Mouse (Mus musculus): ENCODE measurements around the gene Aldh1b1. TPM values are rescaled to one million over a fixed set of nuclear protein-coding genes. Genes with fewer than 3 reads are reported as not detected.

Aldh1b1 gene
- polyA plus RNA-seq, 1 experiment from 2014 or later: 428 TPM

DNA sequence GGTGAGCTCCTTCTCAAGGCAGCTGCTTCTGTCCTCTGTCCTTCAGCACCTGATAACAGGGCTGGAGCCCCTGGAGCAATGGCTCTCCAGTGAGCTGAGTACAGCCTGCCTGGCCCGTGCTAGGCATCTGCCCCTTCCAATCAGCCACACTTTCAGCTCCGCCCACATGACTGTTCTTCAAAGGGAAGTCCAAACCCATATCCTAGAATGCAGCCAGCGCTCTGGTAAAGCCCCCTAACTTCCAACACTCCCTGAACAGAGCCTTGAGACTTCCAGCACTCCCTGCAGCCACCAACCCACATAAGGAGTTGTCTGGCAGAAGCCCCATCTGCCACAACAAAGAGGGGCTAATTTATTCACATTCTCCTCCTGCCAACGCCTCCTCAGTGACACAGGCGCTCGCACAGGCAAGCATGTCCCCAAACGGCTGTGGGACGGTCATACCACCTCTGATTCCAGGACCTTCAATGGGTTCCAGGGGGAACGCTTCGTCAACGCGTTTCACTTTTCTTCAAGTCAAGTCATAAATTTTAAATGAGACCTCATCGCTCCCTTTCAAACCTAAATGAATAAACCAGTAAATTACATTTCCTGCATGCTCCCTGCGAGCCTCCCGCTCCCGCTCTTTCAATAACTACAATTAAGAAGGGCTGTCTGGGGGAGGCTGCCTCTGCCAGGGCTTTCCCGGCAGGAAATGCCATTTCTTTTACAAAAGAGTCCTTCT is 20.5 kb downstream of the Aldh1b1 start:
- H3K27ac ChIP-seq: peak overlapping the region; percentile 66

DNA sequence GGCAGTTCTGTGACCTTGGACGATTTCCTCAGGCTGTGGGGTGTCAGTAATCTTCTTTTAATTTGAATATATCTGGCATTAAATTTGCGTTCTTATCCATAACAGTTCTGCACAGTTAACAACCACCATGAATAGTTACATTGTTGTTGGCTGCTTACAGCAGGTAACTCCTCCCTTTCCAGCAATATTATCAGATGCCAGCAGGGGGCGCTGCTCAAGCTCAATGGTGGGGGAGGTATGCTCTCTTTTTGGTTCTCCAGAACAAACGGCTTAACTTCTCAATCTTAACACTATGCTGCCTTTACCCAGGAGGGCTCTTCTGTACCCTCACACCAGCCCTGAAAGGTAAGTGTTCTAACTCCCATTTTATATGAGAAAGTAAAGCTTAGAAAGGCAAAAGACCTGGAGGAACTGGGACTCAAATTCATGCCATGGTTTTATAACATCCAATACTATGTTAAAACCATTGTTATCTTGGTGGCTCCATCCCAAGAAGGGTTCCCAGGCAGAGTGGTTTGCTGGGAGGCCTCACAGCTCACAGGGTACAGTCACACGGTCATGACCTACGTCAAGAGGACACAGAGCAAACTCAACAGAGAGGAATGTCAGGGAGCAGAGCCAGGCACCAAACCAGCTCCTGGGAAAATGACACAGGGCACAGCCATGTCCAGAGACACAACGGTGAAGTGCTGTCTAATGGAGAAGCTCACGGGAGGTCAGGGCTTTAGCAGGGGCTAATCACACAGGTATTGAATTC is 21.4 kb downstream of the Aldh1b1 start:
- 37% methylated on average over 8 of the region's 8 CpGs for WGBS
- no peak overlapping the region for H3K4me3 ChIP-seq (replicated peaks)
- H3K9ac ChIP-seq: no peak overlapping the region

More for the DNA sequence above, 20.5 kb downstream of the Aldh1b1 start:
- ATAC-seq: peak; percentile 68
- H3K36me3 ChIP-seq: no peaks in the 10 kb centered on the region
- peaks cover 7% of the 10 kb centered on the region for H3K27me3 ChIP-seq (replicated peaks)
- no peak overlapping the region for H3K9ac ChIP-seq
- H3K9me3 ChIP-seq: no peaks in the 10 kb centered on the region
- peak overlapping the region; percentile 70 for H3K4me2 ChIP-seq (replicated peaks)
- peaks cover 15% of the 10 kb centered on the region for H3K4me1 ChIP-seq (replicated peaks)
- peak overlapping the region; percentile 24; the same call in 1 of the 2 replicates for H3K4me3 ChIP-seq (replicated peaks)
- 9% methylated on average over 17 of the region's 17 CpGs for WGBS

DNA sequence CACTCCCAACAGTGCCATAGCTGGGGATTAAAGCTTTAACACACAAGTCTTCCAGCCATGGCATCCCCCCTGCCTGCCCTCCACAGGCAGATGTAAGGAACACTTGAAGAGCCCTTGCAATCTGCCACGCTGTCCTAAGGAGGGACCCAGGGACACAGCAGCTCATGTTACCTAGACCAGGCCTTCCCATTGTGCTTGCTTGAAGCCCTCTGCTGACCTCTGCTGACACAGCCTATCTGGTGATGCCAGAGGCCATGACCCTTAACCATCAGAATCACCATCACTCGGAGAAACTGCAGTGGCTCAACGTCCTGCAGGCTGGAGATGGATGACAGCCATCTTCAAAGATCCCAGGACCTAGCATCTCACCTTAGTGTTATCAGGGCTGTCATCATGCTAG is 23.2 kb downstream of the Aldh1b1 start:
- Histone ChIP-seq H3K4me3 (replicated peaks) (no peak overlapping the region), H3K4me1 (replicated peaks) (peaks cover 26% of the 10 kb centered on the region), H3K27me3 (replicated peaks) (peaks cover 32% of the 10 kb centered on the region), H3K27ac (no peak overlapping the region), H3K4me2 (replicated peaks) (no peak overlapping the region), H3K36me3 (no peaks in the 10 kb centered on the region), H3K9ac (no peak overlapping the region), H3K9me3 (no peaks in the 10 kb centered on the region)
- 42% methylated on average over 3 of the region's 3 CpGs for WGBS
- ATAC-seq: no peak

More for the DNA sequence above, 21.4 kb downstream of the Aldh1b1 start:
- no peak for ATAC-seq
- Histone ChIP-seq H3K4me1 (replicated peaks) (peaks cover 15% of the 10 kb centered on the region), H3K9me3 (no peaks in the 10 kb centered on the region), H3K27me3 (replicated peaks) (peaks cover 16% of the 10 kb centered on the region), H3K27ac (no peak overlapping the region), H3K4me2 (replicated peaks) (peak overlapping the region; percentile 70), H3K36me3 (no peaks in the 10 kb centered on the region)

DNA sequence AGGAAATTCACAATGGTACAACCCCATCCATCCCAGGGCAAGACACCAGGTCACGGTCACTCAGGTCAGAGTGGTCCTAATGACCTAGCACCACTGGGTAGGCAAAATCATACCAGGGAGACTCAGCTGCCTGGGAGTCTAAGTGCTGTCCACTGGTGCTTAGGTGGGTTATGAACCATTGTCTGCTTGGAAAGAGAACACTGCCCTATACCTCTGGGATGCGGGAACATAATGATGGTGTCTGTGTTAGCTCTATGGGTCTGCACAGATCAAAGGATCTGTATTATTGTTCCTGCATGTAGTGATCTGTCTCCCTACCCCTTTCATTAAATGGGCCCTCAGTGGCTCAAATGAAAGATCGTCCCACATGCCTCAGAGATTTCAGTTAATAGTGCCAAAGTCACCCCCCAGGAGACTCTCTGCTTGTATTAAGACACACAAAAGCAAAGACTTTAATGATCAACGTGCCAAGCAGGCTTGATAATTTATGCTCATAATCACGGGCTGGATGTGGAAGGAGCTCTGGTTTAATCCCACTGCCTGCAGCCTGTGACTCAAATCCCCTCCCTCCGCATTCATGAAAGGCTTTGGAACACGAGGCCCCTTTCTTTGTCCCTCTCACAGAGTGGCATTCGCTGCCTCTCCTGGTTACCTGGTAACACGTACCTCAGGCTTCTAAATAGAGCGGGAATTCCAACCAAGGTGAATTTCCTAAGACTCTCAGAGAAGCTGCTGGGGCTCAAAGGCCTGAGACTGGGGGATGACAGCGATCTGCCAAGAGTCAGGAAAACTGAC is 24.2 kb downstream of the Aldh1b1 start:
- Histone ChIP-seq H3K4me1 (replicated peaks) (peaks cover 26% of the 10 kb centered on the region), H3K27me3 (replicated peaks) (peaks cover 42% of the 10 kb centered on the region), H3K4me2 (replicated peaks) (no peak overlapping the region), H3K36me3 (no peaks in the 10 kb centered on the region), H3K4me3 (replicated peaks) (no peak overlapping the region), H3K27ac (no peak overlapping the region), H3K9ac (no peak overlapping the region), H3K9me3 (no peaks in the 10 kb centered on the region)
- 45% methylated on average over 11 of the region's 11 CpGs for WGBS
- no peak for ATAC-seq

DNA sequence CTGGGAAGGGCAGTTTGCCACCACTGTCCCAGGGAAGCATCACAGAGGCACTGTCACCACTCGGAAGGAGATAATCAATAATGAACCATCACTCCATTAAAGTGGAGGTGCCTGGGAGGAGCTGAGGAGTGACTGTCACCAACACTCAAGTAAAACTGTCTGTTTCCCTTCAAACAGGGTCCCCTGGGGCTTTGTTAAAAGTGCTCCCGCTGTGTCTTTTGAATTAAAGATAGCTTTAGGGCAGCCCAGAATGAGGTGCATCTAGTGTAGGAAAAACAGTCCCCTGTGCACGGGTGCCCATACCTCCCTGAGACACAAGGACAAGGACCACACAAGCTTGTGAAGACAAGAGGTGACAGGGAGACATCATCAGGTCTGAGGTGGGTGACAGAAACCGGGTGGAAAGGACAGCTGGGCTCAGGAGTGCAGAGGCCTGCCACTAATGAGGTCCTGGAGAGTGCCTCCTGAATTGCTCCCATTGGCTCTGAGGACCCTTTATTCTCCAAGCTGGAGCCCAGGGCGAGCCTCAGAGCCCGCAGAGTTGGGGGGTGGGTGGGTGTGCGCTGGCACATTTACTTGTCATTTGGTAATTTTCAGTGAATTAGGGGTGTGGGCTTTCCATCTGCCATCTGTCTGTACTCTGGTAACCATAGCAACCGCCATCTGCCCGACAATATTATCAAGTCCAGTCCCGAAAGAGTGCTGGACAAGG is 25.4 kb downstream of the Aldh1b1 start:
- peaks cover 17% of the 10 kb centered on the region for H3K4me1 ChIP-seq (replicated peaks)
- no peak for ATAC-seq
- 19% methylated on average over 10 of the region's 10 CpGs for WGBS
- H3K4me2 ChIP-seq (replicated peaks): no peak overlapping the region
- no peaks in the 10 kb centered on the region for H3K9me3 ChIP-seq
- H3K36me3 ChIP-seq: no peaks in the 10 kb centered on the region
- no peak overlapping the region for H3K9ac ChIP-seq
- no peak overlapping the region for H3K27ac ChIP-seq
- no peak overlapping the region for H3K4me3 ChIP-seq (replicated peaks)
- H3K27me3 ChIP-seq (replicated peaks): peaks cover 51% of the 10 kb centered on the region

DNA sequence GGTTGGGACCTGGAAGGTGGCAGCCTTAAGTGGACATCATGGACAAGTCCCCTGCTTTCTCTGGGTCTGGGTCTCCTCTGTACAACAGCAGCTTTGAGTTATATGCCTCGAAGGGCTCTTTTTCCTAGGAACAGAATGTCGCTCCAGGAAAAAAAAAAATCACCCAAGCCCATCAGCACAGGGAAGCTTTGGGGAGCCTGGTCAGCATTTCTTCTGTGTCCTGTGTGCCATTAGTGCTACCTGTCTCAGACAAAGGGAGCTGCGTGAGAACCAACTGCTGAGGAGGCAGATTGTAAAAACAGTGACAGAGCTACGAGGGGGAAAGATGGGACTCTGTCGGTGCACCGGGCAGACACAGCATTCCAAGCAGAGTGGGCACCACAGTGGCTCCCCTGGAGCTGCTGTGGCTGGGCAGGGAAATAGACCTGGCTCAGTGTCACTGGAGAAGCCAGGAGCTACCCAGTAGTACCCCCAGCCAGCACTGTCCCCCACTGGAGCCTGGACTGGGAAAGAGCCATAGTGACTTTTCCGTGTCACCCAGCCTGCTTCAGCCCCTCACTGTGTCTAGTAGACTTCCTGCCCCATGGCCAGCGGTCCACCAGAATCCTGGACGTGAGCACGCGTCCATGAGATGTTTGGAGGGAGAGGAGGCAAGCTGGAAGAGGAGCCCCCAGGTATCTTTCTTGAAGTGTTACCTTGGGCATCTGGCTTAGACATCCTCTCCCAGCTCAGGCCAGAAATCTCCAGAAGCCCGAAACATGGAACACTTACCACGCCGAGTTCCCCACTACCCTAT is 26.1 kb downstream of the Aldh1b1 start:
- ATAC-seq: no peak
- WGBS: 42% methylated on average over 14 of the region's 14 CpGs
- H3K4me2 ChIP-seq (replicated peaks): no peak overlapping the region
- H3K9ac ChIP-seq: no peak overlapping the region
- no peaks in the 10 kb centered on the region for H3K36me3 ChIP-seq
- H3K27me3 ChIP-seq (replicated peaks): peaks cover 53% of the 10 kb centered on the region
- H3K9me3 ChIP-seq: no peaks in the 10 kb centered on the region
- peaks cover 10% of the 10 kb centered on the region for H3K4me1 ChIP-seq (replicated peaks)
- no peak overlapping the region for H3K27ac ChIP-seq
- no peak overlapping the region for H3K4me3 ChIP-seq (replicated peaks)

DNA sequence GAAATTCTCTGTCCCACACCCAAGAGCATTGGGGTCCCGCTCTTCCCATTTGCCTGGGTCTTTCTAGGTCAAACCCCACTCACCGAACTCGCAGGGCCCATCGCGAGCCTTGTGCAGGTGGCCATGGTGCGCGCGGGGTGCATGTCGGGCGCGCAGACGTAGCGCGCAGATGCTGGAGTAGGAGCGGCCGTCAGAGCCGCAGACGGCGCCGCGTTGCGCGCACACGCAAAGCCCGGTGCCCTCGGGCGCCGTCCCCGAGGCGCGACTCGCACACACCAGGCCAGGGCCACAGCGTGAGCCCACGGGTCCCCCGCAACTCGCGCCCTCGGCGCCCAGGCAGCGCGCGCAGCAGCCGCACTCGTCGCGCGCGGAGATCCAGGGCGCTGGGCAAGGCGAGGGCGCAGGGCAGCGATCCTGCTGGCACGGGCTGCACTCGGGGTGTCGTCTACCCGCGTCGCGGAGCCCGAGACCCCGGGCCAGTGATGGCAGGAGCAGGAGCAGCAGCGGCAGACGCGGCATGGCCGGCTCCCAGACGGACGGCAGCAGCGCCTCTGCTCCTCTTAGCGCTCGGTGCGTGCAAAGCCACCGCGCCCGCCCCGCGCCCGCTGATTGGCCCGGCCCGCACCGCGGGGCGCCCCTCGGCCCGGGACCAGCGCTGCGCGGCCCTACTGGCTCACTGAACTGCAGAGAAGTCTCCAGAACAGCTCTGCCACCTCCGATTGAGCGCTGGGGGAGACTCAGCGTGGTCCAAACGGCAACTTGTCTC is 27.6 kb downstream of the Aldh1b1 start, which contains the start of gene Igfbpl1:
TSS of gene Igfbpl1 (minus strand) at position 649 of the 766 bp plus-strand sequence.
- Histone ChIP-seq H3K4me3 (replicated peaks) (peak within 1 kb of the TSS; percentile 45), H3K9ac (no peak within 1 kb of the TSS), H3K4me2 (replicated peaks) (peak within 1 kb of the TSS; percentile 78), H3K4me1 (replicated peaks) (peaks cover 10% of the 10 kb centered on the region), H3K27ac (no peak within 1 kb of the TSS), H3K9me3 (no peaks in the 10 kb centered on the region), H3K27me3 (replicated peaks) (peaks cover 57% of the 10 kb centered on the region), H3K36me3 (no peaks in the 10 kb centered on the region)
- under 1% methylated on average over 90 of the region's 91 CpGs for whole genome bisulfite sequencing
- 0 out of 2 replicates have a peak, but pooled peaks have one; percentile 55 for ATAC-seq

DNA sequence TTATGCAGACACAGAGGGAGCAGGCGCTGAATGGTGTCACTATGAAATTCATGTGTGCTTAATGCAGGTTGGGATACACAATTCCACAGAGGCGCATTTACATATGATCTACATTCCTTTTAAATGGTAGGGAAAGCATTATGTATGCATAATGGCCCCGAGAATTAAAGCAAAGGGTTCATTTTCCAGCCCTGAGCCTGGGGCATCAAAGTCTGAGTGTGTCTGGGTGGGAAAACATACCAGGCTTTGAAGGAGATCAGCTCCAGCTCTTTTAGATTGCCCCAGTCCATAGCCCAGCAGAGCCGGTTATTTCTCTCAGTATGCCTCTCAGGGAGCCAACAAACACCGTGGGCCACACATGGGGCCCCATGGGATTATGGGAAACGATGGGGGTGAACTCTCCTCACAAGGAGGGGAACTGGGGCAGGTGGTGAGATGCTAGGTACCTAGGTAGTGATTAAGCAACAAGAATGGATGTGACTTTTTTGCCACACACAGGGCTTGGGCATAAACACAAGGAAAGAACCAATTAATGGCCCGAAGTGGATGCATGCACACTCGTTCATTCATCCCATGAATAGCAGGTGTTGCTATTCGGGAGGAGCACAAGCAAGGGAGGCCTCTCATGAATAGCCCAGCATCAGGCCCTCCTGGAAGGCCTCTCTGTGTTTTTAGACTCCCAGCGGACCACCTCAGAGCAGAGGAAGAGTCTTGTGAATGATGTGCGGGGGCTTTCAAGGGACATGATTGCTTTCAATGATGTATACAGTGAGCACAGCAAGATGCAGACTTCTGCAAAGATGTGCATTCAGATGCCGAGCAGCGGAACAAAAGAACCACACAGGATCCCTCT is 31.3 kb downstream of the Aldh1b1 start:
- Histone ChIP-seq H3K27me3 (replicated peaks) (peaks cover 42% of the 10 kb centered on the region), H3K4me1 (replicated peaks) (peaks cover 14% of the 10 kb centered on the region), H3K9ac (no peak overlapping the region), H3K4me3 (replicated peaks) (no peak overlapping the region), H3K9me3 (no peaks in the 10 kb centered on the region), H3K36me3 (no peaks in the 10 kb centered on the region), H3K4me2 (replicated peaks) (no peak overlapping the region), H3K27ac (no peak overlapping the region)
- no peak for ATAC-seq
- 68% methylated on average over 13 of the region's 13 CpGs for WGBS

DNA sequence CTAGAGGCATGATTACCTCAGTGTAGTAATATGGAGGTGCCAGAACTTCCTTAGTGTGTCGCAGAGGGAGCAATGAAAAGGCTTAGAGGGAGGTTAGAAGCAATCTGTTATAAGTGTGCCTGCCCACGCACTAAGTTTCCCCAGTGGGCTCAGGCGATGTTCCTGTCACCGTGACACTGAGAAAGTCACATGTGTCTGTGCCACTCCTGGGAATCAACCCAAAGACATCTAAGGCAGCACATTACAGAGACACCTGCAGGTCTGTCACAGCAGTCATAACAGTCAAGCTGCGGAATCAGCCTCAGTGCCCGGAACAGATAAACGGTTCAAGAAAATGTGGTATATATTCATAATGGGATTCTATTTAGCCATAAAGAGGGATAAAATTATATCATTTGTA is 33.2 kb downstream of the Aldh1b1 start:
- H3K9ac ChIP-seq: no peak overlapping the region
- 92% methylated on average over 7 of the region's 7 CpGs for WGBS
- H3K27me3 ChIP-seq (replicated peaks): peaks cover 25% of the 10 kb centered on the region
- H3K36me3 ChIP-seq: no peaks in the 10 kb centered on the region
- no peak overlapping the region for H3K4me2 ChIP-seq (replicated peaks)
- no peaks in the 10 kb centered on the region for H3K9me3 ChIP-seq
- no peak overlapping the region for H3K4me3 ChIP-seq (replicated peaks)
- ATAC-seq: no peak
- H3K4me1 ChIP-seq (replicated peaks): peaks cover 3% of the 10 kb centered on the region; the same call in 1 of the 2 replicates
- H3K27ac ChIP-seq: no peak overlapping the region

DNA sequence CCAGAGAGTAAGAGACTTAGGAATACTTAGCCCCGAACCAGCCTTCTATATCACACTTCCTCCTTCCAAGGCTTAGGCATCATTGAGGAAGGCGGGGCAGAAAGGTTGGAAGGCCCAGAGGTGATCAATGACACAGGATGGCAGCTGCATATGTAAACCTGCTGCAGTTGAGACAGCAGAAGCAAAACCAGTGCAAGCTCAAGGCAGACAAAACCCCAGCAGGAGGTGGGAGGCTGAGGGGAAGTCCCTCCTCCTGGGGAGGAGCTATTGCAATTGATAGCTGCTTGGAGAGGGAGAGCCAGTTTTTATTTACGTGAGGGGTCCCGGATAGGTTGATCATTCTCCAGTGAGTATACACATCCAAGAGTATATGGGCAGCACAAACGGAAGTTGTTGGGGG is 34.6 kb downstream of the Aldh1b1 start:
- WGBS: 35% methylated on average over 5 of the region's 5 CpGs
- H3K27me3 ChIP-seq (replicated peaks): peaks cover 10% of the 10 kb centered on the region
- H3K4me2 ChIP-seq (replicated peaks): no peak overlapping the region
- H3K36me3 ChIP-seq: no peaks in the 10 kb centered on the region
- H3K27ac ChIP-seq: no peak overlapping the region
- 0 out of 2 replicates have a peak, but pooled peaks cover 3% of the 10 kb centered on the region for H3K4me1 ChIP-seq (replicated peaks)
- no peaks in the 10 kb centered on the region for H3K9me3 ChIP-seq
- H3K9ac ChIP-seq: no peak overlapping the region
- H3K4me3 ChIP-seq (replicated peaks): no peak overlapping the region
- no peak for ATAC-seq
